Mouse (Mus musculus): ENCODE measurements around the gene Ube2v1. TPM values are rescaled to one million over a fixed set of nuclear protein-coding genes. Genes with fewer than 3 reads are reported as not detected.
A peak's percentile ranks its signal among the peaks of the same experiment; 100 is the strongest.

Gene Ube2v1
- 74.5 and 94.6 TPM in 2 replicates for total RNA-seq (2014; rRNA removed; ENCODE audit: low replicate concordance)
- polyA plus RNA-seq (2015; fragmentation: Nextera tagmentation; extraction: Ambion mirVana) = 150 and 152 TPM in 2 replicates

GRCm38 (mm10) chr2:167631591-167632448 is at the start of gene Ube2v1:
Ube2v1 (minus strand) TSS chr2:167632095.
- Histone ChIP-seq H3K4me3 (ENCODE audit: low read depth, low read length) (peak within 1 kb of the TSS; percentile 98), H3K9ac (replicated peaks; ENCODE audit: low read depth, low read length) (peak within 1 kb of the TSS; percentile 96), H3K27ac (ENCODE audit: low read depth) (peak within 1 kb of the TSS; percentile 93), H3K4me1 (ENCODE audit: control insufficient read depth, insufficient read depth) (peaks cover 48% of the 10 kb centered on the region), H3K36me3 (replicated peaks; ENCODE audit: control insufficient read depth, insufficient read depth, low read length) (no peaks in the 10 kb centered on the region), H3K9me3 (replicated peaks; ENCODE audit: control insufficient read depth, low read length) (no peaks in the 10 kb centered on the region), H3K4me2 (ENCODE audit: low read depth, low read length) (peak within 1 kb of the TSS; percentile 98), H3K27me3 (ENCODE audit: control insufficient read depth, insufficient read depth, low read length) (no peaks in the 10 kb centered on the region)
- 1% methylated on average over 69 of the region's 87 CpGs for WGBS
- peak; percentile 83; the same call in 1 of the 2 replicates for TF ChIP-seq EP300 (IDR thresholded peaks at IDR 0.05; ENCODE audit: low read depth)
- no peak for TF ChIP-seq CTCF (IDR thresholded peaks at IDR 0.05; ENCODE audit: low read depth)
- DNase-seq (ENCODE audit: low spot score) (peak; percentile 95), ATAC-seq (ENCODE audit: insufficient read depth, low read depth) (peak; percentile 86)

- no peak overlapping the region for H3K4me3 ChIP-seq (ENCODE audit: low read depth, low read length)
- H3K4me2 ChIP-seq (ENCODE audit: low read depth, low read length) = no peak overlapping the region
- ATAC-seq (ENCODE audit: insufficient read depth, low read depth) (no peak), DNase-seq (ENCODE audit: low spot score) (peak; percentile 36)
- no peaks in the 10 kb centered on the region for H3K4me1 ChIP-seq (ENCODE audit: control insufficient read depth, insufficient read depth)
- WGBS = 58% methylated on average over 5 of the region's 5 CpGs
- H3K27ac ChIP-seq (ENCODE audit: low read depth) = no peak overlapping the region
- H3K36me3 ChIP-seq (replicated peaks; ENCODE audit: control insufficient read depth, insufficient read depth, low read length) = no peaks in the 10 kb centered on the region
- no peaks in the 10 kb centered on the region for H3K9me3 ChIP-seq (replicated peaks; ENCODE audit: control insufficient read depth, low read length)
- TF ChIP-seq EP300 (IDR thresholded peaks at IDR 0.05; ENCODE audit: low read depth) (no peak), CTCF (IDR thresholded peaks at IDR 0.05; ENCODE audit: low read depth) (peak; percentile 57)
- H3K27me3 ChIP-seq (ENCODE audit: control insufficient read depth, insufficient read depth, low read length) = no peaks in the 10 kb centered on the region
- no peak overlapping the region for H3K9ac ChIP-seq (replicated peaks; ENCODE audit: low read depth, low read length)
These were observed 48.8 kb upstream of the Ube2v1 start for GRCm38 (mm10) chr2:167680657-167681056.

- Histone ChIP-seq H3K4me2 (ENCODE audit: low read depth, low read length) (no peak overlapping the region), H3K27me3 (ENCODE audit: control insufficient read depth, insufficient read depth, low read length) (no peaks in the 10 kb centered on the region), H3K9me3 (replicated peaks; ENCODE audit: control insufficient read depth, low read length) (no peaks in the 10 kb centered on the region), H3K9ac (replicated peaks; ENCODE audit: low read depth, low read length) (no peak overlapping the region), H3K27ac (ENCODE audit: low read depth) (no peak overlapping the region), H3K4me1 (ENCODE audit: control insufficient read depth, insufficient read depth) (no peaks in the 10 kb centered on the region), H3K4me3 (ENCODE audit: low read depth, low read length) (no peak overlapping the region), H3K36me3 (replicated peaks; ENCODE audit: control insufficient read depth, insufficient read depth, low read length) (no peaks in the 10 kb centered on the region)
- TF ChIP-seq CTCF (IDR thresholded peaks at IDR 0.05; ENCODE audit: low read depth) = peak; percentile 94
- no peak for TF ChIP-seq EP300 (IDR thresholded peaks at IDR 0.05; ENCODE audit: low read depth)
- peak; percentile 81 for ATAC-seq (ENCODE audit: insufficient read depth, low read depth)
- peak; percentile 70 for DNase-seq (ENCODE audit: low spot score)
- WGBS = 3% methylated on average over 13 of the region's 13 CpGs
These were observed 48.1 kb upstream of the Ube2v1 start for GRCm38 (mm10) chr2:167679902-167680430.

- 48% methylated on average over 5 of the region's 5 CpGs for WGBS
- Histone ChIP-seq H3K9me3 (replicated peaks; ENCODE audit: control insufficient read depth, low read length) (no peaks in the 10 kb centered on the region), H3K27ac (ENCODE audit: low read depth) (no peak overlapping the region), H3K4me2 (ENCODE audit: low read depth, low read length) (no peak overlapping the region), H3K27me3 (ENCODE audit: control insufficient read depth, insufficient read depth, low read length) (no peaks in the 10 kb centered on the region), H3K9ac (replicated peaks; ENCODE audit: low read depth, low read length) (no peak overlapping the region), H3K4me1 (ENCODE audit: control insufficient read depth, insufficient read depth) (no peaks in the 10 kb centered on the region), H3K36me3 (replicated peaks; ENCODE audit: control insufficient read depth, insufficient read depth, low read length) (no peaks in the 10 kb centered on the region), H3K4me3 (ENCODE audit: low read depth, low read length) (no peak overlapping the region)
- TF ChIP-seq EP300 (IDR thresholded peaks at IDR 0.05; ENCODE audit: low read depth) (no peak), CTCF (IDR thresholded peaks at IDR 0.05; ENCODE audit: low read depth) (no peak)
- DNase-seq (ENCODE audit: low spot score) (no peak), ATAC-seq (ENCODE audit: insufficient read depth, low read depth) (no peak)
These were observed 46.7 kb upstream of the Ube2v1 start for GRCm38 (mm10) chr2:167678600-167678999.

GRCm38 (mm10) chr2:167675120-167675909 is 43.4 kb upstream of the Ube2v1 start:
- WGBS = 44% methylated on average over 14 of the region's 14 CpGs
- Histone ChIP-seq H3K4me3 (ENCODE audit: low read depth, low read length) (no peak overlapping the region), H3K27me3 (ENCODE audit: control insufficient read depth, insufficient read depth, low read length) (no peaks in the 10 kb centered on the region), H3K36me3 (replicated peaks; ENCODE audit: control insufficient read depth, insufficient read depth, low read length) (no peaks in the 10 kb centered on the region), H3K27ac (ENCODE audit: low read depth) (no peak overlapping the region), H3K4me2 (ENCODE audit: low read depth, low read length) (no peak overlapping the region), H3K9me3 (replicated peaks; ENCODE audit: control insufficient read depth, low read length) (no peaks in the 10 kb centered on the region), H3K9ac (replicated peaks; ENCODE audit: low read depth, low read length) (no peak overlapping the region), H3K4me1 (ENCODE audit: control insufficient read depth, insufficient read depth) (no peaks in the 10 kb centered on the region)
- TF ChIP-seq EP300 (IDR thresholded peaks at IDR 0.05; ENCODE audit: low read depth) (no peak), CTCF (IDR thresholded peaks at IDR 0.05; ENCODE audit: low read depth) (peak; percentile 74)
- ATAC-seq (ENCODE audit: insufficient read depth, low read depth) = peak; percentile 40
- peak; percentile 57 for DNase-seq (ENCODE audit: low spot score)
